Mouse (Mus musculus) regulatory T cell (primary cell): Measurements from ENCODE around the gene Slc24a2.

Experiments
- in situ Hi-C: fragments of 300-600 bp; cut with MboI, MseI; formaldehyde crosslinking; loops from one replicate; pipeline ENCODE4 v1.15.1; 2025; ENCODE audit warnings: high pct_unique_total_duplicates

The Slc24a2 gene

GRCm38 (mm10) chr4:87119758-87120157, 110.5 kb downstream of the Slc24a2 start:
- in situ Hi-C loops = no loop called here

GRCm38 (mm10) chr4:87115726-87116125, 114.6 kb downstream of the Slc24a2 start:
- in situ Hi-C loops = no loop called here

- in situ Hi-C loops = no loop called here
These were observed 120.8 kb downstream of the Slc24a2 start for GRCm38 (mm10) chr4:87109331-87110059.

GRCm38 (mm10) chr4:87100936-87101335, 129.3 kb downstream of the Slc24a2 start:
- in situ Hi-C loops = no loop called here

GRCm38 (mm10) chr4:87096186-87096585, 134.1 kb downstream of the Slc24a2 start:
- in situ Hi-C loops = no loop called here

GRCm38 (mm10) chr4:87093612-87094011, 136.7 kb downstream of the Slc24a2 start:
- in situ Hi-C loops = no loop called here

GRCm38 (mm10) chr4:87090841-87091240, 139.4 kb downstream of the Slc24a2 start:
- in situ Hi-C loops = no loop called here

- in situ Hi-C loops = no loop called here
These were observed 141.6 kb downstream of the Slc24a2 start for GRCm38 (mm10) chr4:87088713-87089112.

- in situ Hi-C loops = no loop called here
These were observed 142.7 kb downstream of the Slc24a2 start for GRCm38 (mm10) chr4:87087597-87087996.

GRCm38 (mm10) chr4:87086933-87087577, 143.2 kb downstream of the Slc24a2 start:
- in situ Hi-C loops = no loop called here

GRCm38 (mm10) chr4:87081321-87081720, 149.0 kb downstream of the Slc24a2 start:
- in situ Hi-C loops = no loop called here

- in situ Hi-C loops = no loop called here
These were observed 151.0 kb downstream of the Slc24a2 start for GRCm38 (mm10) chr4:87079305-87079704.

- in situ Hi-C loops = no loop called here
These were observed 151.6 kb downstream of the Slc24a2 start for GRCm38 (mm10) chr4:87078726-87079125.

GRCm38 (mm10) chr4:87075761-87076160, 154.5 kb downstream of the Slc24a2 start:
- in situ Hi-C loops = no loop called here

GRCm38 (mm10) chr4:87068121-87068520, 162.2 kb downstream of the Slc24a2 start:
- in situ Hi-C loops = no loop called here

GRCm38 (mm10) chr4:87065227-87065626, 165.1 kb downstream of the Slc24a2 start:
- in situ Hi-C loops = no loop called here

- in situ Hi-C loops = no loop called here
These were observed 165.7 kb downstream of the Slc24a2 start for GRCm38 (mm10) chr4:87064561-87064960.

GRCm38 (mm10) chr4:87062771-87063253, 167.5 kb downstream of the Slc24a2 start:
- in situ Hi-C loops = no loop called here

- in situ Hi-C loops = no loop called here
These were observed 168.6 kb downstream of the Slc24a2 start for GRCm38 (mm10) chr4:87061696-87062095.

- in situ Hi-C loops = no loop called here
These were observed 172.7 kb downstream of the Slc24a2 start for GRCm38 (mm10) chr4:87057572-87057971.

GRCm38 (mm10) chr4:87055768-87056167, 174.5 kb downstream of the Slc24a2 start:
- in situ Hi-C loops = no loop called here

GRCm38 (mm10) chr4:87052881-87053280, 177.4 kb downstream of the Slc24a2 start:
- in situ Hi-C loops = no loop called here

GRCm38 (mm10) chr4:87049061-87049460, 181.2 kb downstream of the Slc24a2 start:
- in situ Hi-C loops = no loop called here
